Comparison of ENCODE assay signal across 12 mouse cellular contexts in genomic region chr16:38371705-38372296, GRCm38 (mm10). TPM values are rescaled to one million over a fixed set of nuclear protein-coding genes. Genes with fewer than 3 reads are reported as not detected.
A peak's percentile ranks its signal among the peaks of the same experiment; 100 is the strongest.
DNase-seq lines count a peak whose midpoint lies in the region; ATAC-seq and TF ChIP-seq lines count a peak whose summit lies in the region.
"Had no signal": no experiment of that assay in that cellular context is flagged by ENCODE, and none has a peak within 500 bp of the region (broad histone marks: within the 10 kb centered on the region; RNA-seq: fewer than 3 reads in every experiment).

No protein-coding gene starts in this region.

- TF ChIP-seq EP300 in MEL (IDR thresholded peaks at IDR 0.05; ENCODE audit: low read depth in 1 of 2, low read length in 2 of 2), result peak; percentile 98 to 100

- H3K4me2 ChIP-seq in heart, embryonic 15.5 days, result peak overlapping the region; percentile 6
- no peak overlapping the region for H3K4me2 ChIP-seq in midbrain, embryonic 15.5 days

- peaks cover 29% of the 10 kb centered on the region for H3K36me3 ChIP-seq in heart, embryonic 15.5 days
- peaks cover 0 to 47% of the 10 kb centered on the region in 2 experiments; a peak in 2 of 4 replicates for H3K36me3 ChIP-seq in MEL (ENCODE audit: control insufficient read depth in 1 of 2, insufficient read depth in 2 of 2, low read length in 2 of 2)
- H3K36me3 ChIP-seq in midbrain, embryonic 15.5 days (replicated peaks), result no peaks in the 10 kb centered on the region
- H3K36me3 ChIP-seq: embryonic facial prominence, embryonic 10.5 days had no signal

- no peaks in the 10 kb centered on the region for H3K27me3 ChIP-seq in heart, embryonic 15.5 days
- H3K27me3 ChIP-seq in MEL (ENCODE audit: control insufficient read depth in 1 of 2, insufficient read depth in 2 of 2, low read length in 2 of 2), result no peaks in the 10 kb centered on the region
- H3K27me3 ChIP-seq in midbrain, embryonic 15.5 days (replicated peaks), result no peaks in the 10 kb centered on the region

- TF ChIP-seq POLR2A in MEL (IDR thresholded peaks at IDR 0.05; ENCODE audit: control insufficient read depth in 1 of 2, insufficient read depth in 1 of 2, low read depth in 1 of 2, low read length in 2 of 2, poor library complexity in 1 of 2), result peak in 1 of 2 experiments; percentile 74; a peak in 3 of 4 replicates

- no peak; the same call in 1 of the 2 replicates for ATAC-seq in heart, embryonic 15.5 days (replicated peaks; ENCODE audit: insufficient number of reproducible peaks, insufficient read depth, low FRiP score, low read depth)
- ATAC-seq in erythroid progenitor cell, adult 5-6 weeks (replicated peaks; ENCODE audit: low FRiP score, poor library complexity, severe bottlenecking), result peak; percentile 86
- ATAC-seq in megakaryocyte progenitor cell, adult 5-6 weeks (replicated peaks; ENCODE audit: poor library complexity), result peak; percentile 84
- ATAC-seq in midbrain, embryonic 15.5 days (replicated peaks), result no peak
- ATAC-seq: hindbrain, embryonic 16.5 days had no signal

- peaks cover 25% of the 10 kb centered on the region for H3K79me2 ChIP-seq in MEL (ENCODE audit: control insufficient read depth, insufficient read depth, low read length, poor library complexity)

- intact Hi-C loops in heart, postnatal 14 days (cut with DNase I), result no loop called here

- no peak; the same call in none of the 2 replicates for TF ChIP-seq RAD21 in MEL (IDR thresholded peaks at IDR 0.05; ENCODE audit: low read depth, low read length)

- DNase-seq in heart, postnatal 14 days, result no peak
- peak; percentile 99 for DNase-seq in MEL (ENCODE audit: low read depth, low spot score)
- no peak for DNase-seq in layer of hippocampus, adult 9-10 months (ENCODE audit: low spot score)
- DNase-seq: kidney, postnatal 25 days; lung, postnatal 14 days had no signal

- H3K4me3 ChIP-seq in heart, embryonic 15.5 days, result no peak overlapping the region
- peak overlapping the region; percentile 56 to 60 for H3K4me3 ChIP-seq in MEL (ENCODE audit: control insufficient read depth in 1 of 2, insufficient read depth in 1 of 2, low read depth in 2 of 2, low read length in 2 of 2)
- no peak overlapping the region for H3K4me3 ChIP-seq in midbrain, embryonic 15.5 days
- H3K4me3 ChIP-seq: embryonic facial prominence, embryonic 10.5 days had no signal

- no peaks in the 10 kb centered on the region for H3K9me3 ChIP-seq in heart, embryonic 15.5 days (replicated peaks)
- H3K9me3 ChIP-seq in MEL (replicated peaks; ENCODE audit: insufficient read depth, low read length), result no peaks in the 10 kb centered on the region
- H3K9me3 ChIP-seq in midbrain, embryonic 15.5 days, result no peaks in the 10 kb centered on the region
- H3K9me3 ChIP-seq: embryonic facial prominence, embryonic 10.5 days had no signal

- 66% methylated on average over 15 of the region's 15 CpGs for WGBS in heart, embryonic 15.5 days
- WGBS in midbrain, embryonic 15.5 days, result 85% methylated on average over 15 of the region's 15 CpGs

- H3K27ac ChIP-seq in heart, embryonic 15.5 days, result peak overlapping the region; percentile 31
- H3K27ac ChIP-seq in MEL (ENCODE audit: control insufficient read depth, low read depth, low read length), result peak overlapping the region; percentile 100
- H3K27ac ChIP-seq in midbrain, embryonic 15.5 days, result no peak overlapping the region

- peaks cover 80% of the 10 kb centered on the region for H3K4me1 ChIP-seq in heart, embryonic 15.5 days (replicated peaks)
- H3K4me1 ChIP-seq in MEL (ENCODE audit: control insufficient read depth in 1 of 2, insufficient read depth in 2 of 2, low read length in 2 of 2), result peaks cover 27 to 57% of the 10 kb centered on the region in 2 experiments
- peaks cover 9% of the 10 kb centered on the region; the same call in 1 of the 2 replicates for H3K4me1 ChIP-seq in midbrain, embryonic 15.5 days

- TF ChIP-seq CTCF in MEL (IDR thresholded peaks at IDR 0.05 in 2 of 3, conservative IDR thresholded peaks at IDR 0.05 in 1 of 3; ENCODE audit: control insufficient read depth in 1 of 3, insufficient read depth in 1 of 3, low read depth in 2 of 3, low read length in 3 of 3, poor library complexity in 1 of 3, severe bottlenecking in 1 of 3), result no peak

- H3K9ac ChIP-seq in heart, embryonic 15.5 days, result no peak overlapping the region
- peak overlapping the region; percentile 80 for H3K9ac ChIP-seq in MEL (ENCODE audit: control insufficient read depth, low read depth, low read length, poor library complexity, severe bottlenecking)
- H3K9ac ChIP-seq in midbrain, embryonic 15.5 days, result no peak overlapping the region

TF ChIP-seq in MEL, 35 proteins besides CTCF, POLR2A, EP300 and RAD21 (continues in another document):
- 0 out of 2 replicates have a peak, but pooled peaks have one; percentile 61 for TF ChIP-seq MAFK (IDR thresholded peaks at IDR 0.05; ENCODE audit: borderline replicate concordance, low read depth, low read length)
- TF ChIP-seq CHD2 (IDR thresholded peaks at IDR 0.05; ENCODE audit: low read length), result no peak
- TF ChIP-seq JUND (IDR thresholded peaks at IDR 0.05; ENCODE audit: low read depth, low read length), result 0 out of 2 replicates have a peak, but pooled peaks have one; percentile 55
- peak; percentile 37 for TF ChIP-seq ELF1 (IDR thresholded peaks at IDR 0.05; ENCODE audit: low read depth, low read length)
- TF ChIP-seq BHLHE40 (IDR thresholded peaks at IDR 0.05; ENCODE audit: borderline replicate concordance, low read depth, low read length), result no peak; the same call in 1 of the 2 replicates
- peak; percentile 78 for TF ChIP-seq NELFE (IDR thresholded peaks at IDR 0.05; ENCODE audit: low read depth, low read length)
- no peak for TF ChIP-seq ZC3H11A (IDR thresholded peaks at IDR 0.05; ENCODE audit: low read depth, low read length)
- TF ChIP-seq MYC (IDR thresholded peaks at IDR 0.05; ENCODE audit: low read depth, low read length), result peak; percentile 90
- TF ChIP-seq MEF2A (IDR thresholded peaks at IDR 0.05; ENCODE audit: extremely low read depth, insufficient replicate concordance, low read depth, low read length, poor library complexity, severe bottlenecking), result peak; percentile 81; the same call in 1 of the 2 replicates
- TF ChIP-seq TBP (IDR thresholded peaks at IDR 0.05; ENCODE audit: low read depth, low read length), result peak; percentile 82
- no peak for TF ChIP-seq ZKSCAN1 (IDR thresholded peaks at IDR 0.05; ENCODE audit: low read depth, low read length)
- TF ChIP-seq TCF12 (IDR thresholded peaks at IDR 0.05; ENCODE audit: low read depth, low read length), result peak; percentile 100

RNA-seq across cellular contexts. Expression of gene Popdc2, which starts 9.8 kb away (rescaled TPM):
- 327 and 350 TPM in 2 replicates for polyA plus RNA-seq in heart, embryonic 15.5 days (2015; fragmentation: Nextera tagmentation; extraction: Ambion mirVana)
- total RNA-seq in heart, postnatal 14 days (2021), result 100 to 1,000 TPM; 542 to 580 TPM
- total RNA-seq in MEL (2012; rRNA removed), result 15.2 and 17.5 TPM in 2 replicates
- 10 to 100 TPM in 1 of 2 experiments, not detected in 1; 45.4 TPM for polyA plus RNA-seq in MEL (2012; ENCODE audit: insufficient read depth in 1 of 2, insufficient read length in 2 of 2, low read depth in 1 of 2, low replicate concordance in 2 of 2, missing spikeins in 1 of 2)
- 21.6 and 24.3 TPM in 2 replicates for total RNA-seq in erythroid progenitor cell, adult 5-6 weeks (2015; ENCODE audit: low replicate concordance)
- total RNA-seq in erythroid progenitor cell, adult 5-6 weeks (2017; ENCODE audit: low replicate concordance), result 18.8 and 23.0 TPM in 2 replicates
- total RNA-seq in megakaryocyte progenitor cell, adult 5-6 weeks (2015), result 0.27 and 0.62 TPM in 2 replicates
- not detected in 2 replicates for total RNA-seq in megakaryocyte progenitor cell, adult 5-6 weeks (2017)
- 0.57 and 1.4 TPM in 2 replicates for polyA plus RNA-seq in midbrain, embryonic 15.5 days (2015; fragmentation: Nextera tagmentation; extraction: Ambion mirVana)

RNA-seq across cellular contexts. Expression of gene Gm21987, which starts 25.0 kb away (rescaled TPM):
- polyA plus RNA-seq in heart, embryonic 15.5 days (2015; fragmentation: Nextera tagmentation; extraction: Ambion mirVana), result 3.2 and 4.1 TPM in 2 replicates
- 1 to 10 TPM in 1 of 2 experiments, not detected in 1; 1.2 TPM for total RNA-seq in heart, postnatal 14 days (2021)
- not detected in 2 replicates for total RNA-seq in MEL (2012; rRNA removed)
- polyA plus RNA-seq in MEL (2012; ENCODE audit: insufficient read depth in 1 of 2, insufficient read length in 2 of 2, low read depth in 1 of 2, low replicate concordance in 2 of 2, missing spikeins in 1 of 2), result not detected
- total RNA-seq in erythroid progenitor cell, adult 5-6 weeks (2015; ENCODE audit: low replicate concordance), result not detected in 2 replicates
- not detected in 2 replicates for total RNA-seq in erythroid progenitor cell, adult 5-6 weeks (2017; ENCODE audit: low replicate concordance)
- total RNA-seq in megakaryocyte progenitor cell, adult 5-6 weeks (2015), result not detected in 2 replicates
- not detected in 2 replicates for total RNA-seq in megakaryocyte progenitor cell, adult 5-6 weeks (2017)
- polyA plus RNA-seq in midbrain, embryonic 15.5 days (2015; fragmentation: Nextera tagmentation; extraction: Ambion mirVana), result 0.77 TPM in 1 of 2 replicates, not detected in the other
- total RNA-seq: left cerebral cortex, postnatal 10 days had no signal
- polyA plus RNA-seq: embryonic facial prominence, embryonic 10.5 days; hindbrain, embryonic 16.5 days had no signal

RNA-seq across cellular contexts. Expression of gene Cox17, which starts 25.0 kb away (rescaled TPM):
- 224 and 350 TPM in 2 replicates for polyA plus RNA-seq in heart, embryonic 15.5 days (2015; fragmentation: Nextera tagmentation; extraction: Ambion mirVana)
- total RNA-seq in heart, postnatal 14 days (2021), result 100 to 1,000 TPM; 227 to 256 TPM
- 293 and 295 TPM in 2 replicates for total RNA-seq in MEL (2012; rRNA removed)
- polyA plus RNA-seq in MEL (2012; ENCODE audit: insufficient read depth in 1 of 2, insufficient read length in 2 of 2, low read depth in 1 of 2, low replicate concordance in 2 of 2, missing spikeins in 1 of 2), result 100 to 1,000 TPM in 1 of 2 experiments, not detected in 1; 269 TPM
- total RNA-seq in erythroid progenitor cell, adult 5-6 weeks (2015; ENCODE audit: low replicate concordance), result 157 and 170 TPM in 2 replicates
- total RNA-seq in erythroid progenitor cell, adult 5-6 weeks (2017; ENCODE audit: low replicate concordance), result 196 and 437 TPM in 2 replicates
- 95.3 and 110 TPM in 2 replicates for total RNA-seq in megakaryocyte progenitor cell, adult 5-6 weeks (2015)
- total RNA-seq in megakaryocyte progenitor cell, adult 5-6 weeks (2017), result 294 and 340 TPM in 2 replicates
- polyA plus RNA-seq in midbrain, embryonic 15.5 days (2015; fragmentation: Nextera tagmentation; extraction: Ambion mirVana), result 75.4 and 77.9 TPM in 2 replicates

RNA-seq across cellular contexts. Expression of gene Maats1, which starts 29.9 kb away (rescaled TPM):
- 0.10 and 0.13 TPM in 2 replicates for polyA plus RNA-seq in heart, embryonic 15.5 days (2015; fragmentation: Nextera tagmentation; extraction: Ambion mirVana)
- under 1 TPM; 0.10 TPM for total RNA-seq in heart, postnatal 14 days (2021)
- 0.10 TPM in 1 of 2 replicates, not detected in the other for total RNA-seq in MEL (2012; rRNA removed)
- polyA plus RNA-seq in MEL (2012; ENCODE audit: insufficient read depth in 1 of 2, insufficient read length in 2 of 2, low read depth in 1 of 2, low replicate concordance in 2 of 2, missing spikeins in 1 of 2), result under 1 TPM in 1 of 2 experiments, not detected in 1; 0.03 TPM
- total RNA-seq in erythroid progenitor cell, adult 5-6 weeks (2015; ENCODE audit: low replicate concordance), result not detected in 2 replicates
- total RNA-seq in erythroid progenitor cell, adult 5-6 weeks (2017; ENCODE audit: low replicate concordance), result not detected in 2 replicates
- not detected in 2 replicates for total RNA-seq in megakaryocyte progenitor cell, adult 5-6 weeks (2015)
- total RNA-seq in megakaryocyte progenitor cell, adult 5-6 weeks (2017), result not detected in 2 replicates
- 1.1 and 1.5 TPM in 2 replicates for polyA plus RNA-seq in midbrain, embryonic 15.5 days (2015; fragmentation: Nextera tagmentation; extraction: Ambion mirVana)

Comparison
In these comparisons a context has a peak if more than half of its experiments do, and no peak if none do; other contexts are left out.
1. ATAC-seq: peak in erythroid progenitor cell, adult 5-6 weeks (single experiment) and megakaryocyte progenitor cell, adult 5-6 weeks (single experiment); none in heart, embryonic 15.5 days (single experiment) and midbrain, embryonic 15.5 days (single experiment).
2. H3K4me3 ChIP-seq: peak in MEL (2 of 2); none in heart, embryonic 15.5 days (single experiment) and midbrain, embryonic 15.5 days (single experiment).
3. RNA of gene Popdc2, which starts 9.8 kb away (total RNA-seq): 542 to 580 TPM in heart, postnatal 14 days; 18.8 to 24.3 TPM in erythroid progenitor cell, adult 5-6 weeks, 15.2 to 17.5 TPM in MEL and 0.27 to 0.62 TPM in megakaryocyte progenitor cell, adult 5-6 weeks; every median in the first group is over 10 times any median in the second.